Mouse (Mus musculus): ENCODE results near the gene Ptprs.

The Ptprs gene

GRCm38 (mm10) chr17:56468380-56468779 lies 7.9 kb downstream of the Ptprs start:
- peak; percentile 49 for DNase-seq (ENCODE audit: low read depth, low spot score)

DNA sequence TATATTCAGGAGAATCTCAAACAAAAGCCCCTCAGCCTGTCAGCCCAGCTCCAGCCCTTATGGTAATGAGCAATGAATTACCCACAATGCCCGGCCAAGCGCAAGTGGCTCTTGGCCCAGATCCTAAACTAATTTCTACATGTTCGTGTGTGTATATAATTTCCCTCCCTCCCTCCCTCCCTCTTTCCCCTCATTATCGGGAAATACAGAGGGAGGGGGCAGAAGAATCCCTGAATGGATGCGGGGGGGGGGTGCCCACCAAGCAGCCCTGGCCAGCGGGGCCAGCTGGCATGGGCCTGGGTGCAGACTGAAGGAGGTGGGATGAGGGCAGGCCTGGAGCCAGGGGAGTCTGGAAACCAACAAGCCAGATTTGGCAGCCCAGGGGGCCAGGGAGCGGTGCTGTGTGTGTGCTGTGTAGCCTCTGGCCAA lies 8.8 kb downstream of the Ptprs start:
- DNase-seq (ENCODE audit: low read depth, low spot score): no peak

- DNase-seq (ENCODE audit: low read depth, low spot score): no peak
Measured at GRCm38 (mm10) chr17:56466747-56467146, 9.5 kb downstream of the Ptprs start.

- DNase-seq (ENCODE audit: low read depth, low spot score): no peak
Measured at GRCm38 (mm10) chr17:56464817-56465216, 11.5 kb downstream of the Ptprs start.

GRCm38 (mm10) chr17:56464345-56464744 lies 11.9 kb downstream of the Ptprs start:
- DNase-seq (ENCODE audit: low read depth, low spot score): no peak

GRCm38 (mm10) chr17:56463500-56463899 lies 12.8 kb downstream of the Ptprs start:
- DNase-seq (ENCODE audit: low read depth, low spot score): no peak

- no peak for DNase-seq (ENCODE audit: low read depth, low spot score)
Measured at GRCm38 (mm10) chr17:56462835-56463455, 13.3 kb downstream of the Ptprs start.

DNA sequence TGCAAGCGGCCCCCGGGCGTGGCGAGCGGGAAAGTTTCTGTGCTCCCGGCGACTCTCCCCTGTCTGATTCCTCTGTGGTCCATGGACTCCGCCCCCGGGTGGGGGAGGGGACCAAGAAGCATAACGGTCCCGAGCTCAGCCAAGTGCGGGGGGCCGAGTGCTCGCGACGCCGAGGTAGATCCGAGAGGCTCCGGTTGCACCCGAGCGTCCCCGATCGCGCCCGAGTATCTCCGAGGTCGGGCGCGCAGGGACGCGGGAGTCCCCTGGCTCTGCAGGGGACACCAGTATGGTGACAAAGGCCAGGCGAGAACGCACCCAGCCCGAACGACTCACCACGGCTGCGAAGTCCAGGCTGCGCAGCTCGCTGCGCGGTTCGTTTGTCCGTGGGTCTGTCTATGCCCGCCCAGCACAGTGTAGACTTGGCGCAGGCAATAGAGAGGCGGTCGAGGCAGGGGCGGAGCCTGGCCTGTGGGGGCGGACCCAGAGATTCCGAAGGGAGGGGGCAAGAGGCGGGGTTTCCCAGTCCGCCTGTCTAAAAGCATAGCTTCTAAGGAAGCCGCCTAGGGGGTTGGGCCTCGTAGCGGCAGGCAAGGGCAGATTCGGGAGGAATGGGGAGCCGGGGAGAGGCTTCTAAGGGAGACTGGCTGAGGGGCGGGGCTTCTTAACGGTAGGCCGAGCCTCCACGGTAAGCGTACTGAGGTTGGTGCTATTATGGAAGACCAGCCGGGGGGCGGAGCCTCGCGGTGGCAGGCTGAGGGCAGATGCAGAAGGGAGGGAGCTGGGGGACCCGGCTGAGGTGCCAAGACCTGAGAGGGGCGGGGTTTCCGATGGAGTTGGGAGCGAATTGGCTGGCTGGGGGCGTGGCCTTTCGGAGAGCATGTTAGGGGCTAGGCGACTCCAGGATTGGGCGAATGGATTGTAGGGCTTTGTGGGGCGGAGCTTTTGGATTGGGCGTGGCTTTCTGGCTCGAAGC lies 14.2 kb downstream of the Ptprs start:
- peak; percentile 100 for DNase-seq (ENCODE audit: low read depth, low spot score)

GRCm38 (mm10) chr17:56460876-56461275 lies 15.4 kb downstream of the Ptprs start:
- DNase-seq (ENCODE audit: low read depth, low spot score): no peak

- DNase-seq (ENCODE audit: low read depth, low spot score): peak; percentile 33
Measured at GRCm38 (mm10) chr17:56457442-56457841, 18.8 kb downstream of the Ptprs start.

DNA sequence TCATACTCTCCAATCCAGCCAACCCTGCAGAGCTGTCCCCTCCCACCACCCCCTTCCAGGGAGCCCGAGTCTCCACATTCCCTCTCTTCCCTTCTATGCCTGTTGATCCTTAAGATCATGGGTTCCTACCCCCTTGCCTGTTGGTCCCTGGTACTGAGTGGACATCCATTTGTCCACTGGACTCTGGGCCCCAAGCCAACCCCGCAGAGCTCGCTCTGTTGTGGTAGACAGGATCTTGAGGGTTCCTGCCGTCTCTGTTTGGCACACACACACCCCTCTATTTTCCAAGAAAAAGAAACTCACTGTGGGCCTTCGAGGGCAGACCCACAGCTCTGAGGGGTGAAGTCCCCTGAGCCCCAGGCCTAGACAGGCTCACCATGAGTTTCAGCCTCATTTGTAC lies 19.9 kb downstream of the Ptprs start:
- no peak for DNase-seq (ENCODE audit: low read depth, low spot score)

- no peak for DNase-seq (ENCODE audit: low read depth, low spot score)
Measured at GRCm38 (mm10) chr17:56453689-56454088, 22.6 kb downstream of the Ptprs start.

GRCm38 (mm10) chr17:56453251-56453650 lies 23.0 kb downstream of the Ptprs start:
- no peak for DNase-seq (ENCODE audit: low read depth, low spot score)

- no peak for DNase-seq (ENCODE audit: low read depth, low spot score)
Measured at GRCm38 (mm10) chr17:56447716-56448115, 28.6 kb downstream of the Ptprs start.

GRCm38 (mm10) chr17:56445397-56445796 lies 30.9 kb downstream of the Ptprs start:
- DNase-seq (ENCODE audit: low read depth, low spot score): peak; percentile 64

DNA sequence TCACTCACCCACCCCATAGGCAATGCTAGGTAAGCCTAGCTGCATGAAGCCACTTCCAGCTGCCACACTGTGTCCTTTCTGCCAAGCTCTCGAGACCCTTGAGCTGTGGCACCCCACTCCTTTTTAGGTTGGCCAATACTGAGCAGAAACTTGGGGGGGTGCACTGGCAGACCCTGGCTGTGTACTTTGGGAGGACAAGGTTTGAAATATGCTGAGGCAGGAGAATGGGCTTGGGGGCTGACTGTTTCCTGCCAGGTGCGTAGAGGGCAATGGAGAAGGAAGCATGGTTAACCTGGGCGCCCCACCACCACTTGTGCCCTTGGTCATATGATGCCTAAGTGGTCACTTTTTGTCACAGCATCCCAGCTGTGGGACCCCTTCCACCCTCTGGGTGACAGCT lies 31.5 kb downstream of the Ptprs start:
- DNase-seq (ENCODE audit: low read depth, low spot score): no peak

DNA sequence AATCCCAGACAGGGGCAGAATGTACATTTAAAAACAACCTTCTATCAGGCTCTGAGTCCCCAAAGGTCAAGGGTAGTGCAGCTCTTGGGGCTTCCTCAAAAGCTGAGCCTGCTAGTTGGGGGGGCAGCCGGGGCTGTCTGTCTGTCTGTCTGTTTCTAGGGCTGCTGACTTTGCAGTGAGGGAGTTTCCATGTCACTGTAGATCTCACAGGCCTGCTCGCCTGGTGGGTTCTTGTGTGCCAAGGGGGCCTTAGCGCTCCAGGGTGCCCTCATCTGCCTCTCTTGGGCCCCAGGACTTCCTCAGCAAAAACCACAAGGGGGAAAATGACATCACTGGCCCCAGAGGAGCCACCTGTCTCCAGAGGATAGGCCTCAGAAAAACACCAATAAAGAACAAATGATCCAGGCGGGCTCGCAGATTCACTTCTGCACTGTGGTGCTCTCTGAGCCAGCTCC lies 32.9 kb downstream of the Ptprs start:
- no peak for DNase-seq (ENCODE audit: low read depth, low spot score)

DNA sequence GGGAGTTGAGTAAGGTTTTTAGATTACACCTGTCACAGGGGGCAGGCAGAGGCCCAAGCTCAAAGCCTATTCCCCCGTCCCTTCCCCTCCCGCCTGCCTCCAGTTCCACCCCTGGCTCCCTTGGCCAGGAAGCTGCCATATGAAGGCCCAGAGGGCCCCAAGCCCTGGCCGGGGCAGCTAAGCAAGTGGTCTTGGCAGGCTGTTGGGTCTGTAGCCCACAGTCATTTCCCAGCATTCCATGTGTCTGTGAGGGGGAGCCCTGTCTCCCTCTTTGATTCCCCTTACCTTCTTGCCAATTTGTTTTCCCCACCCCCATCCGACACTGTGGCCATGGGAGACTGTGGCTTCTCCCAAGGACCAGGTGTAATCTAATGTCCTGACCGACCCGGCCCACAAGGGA lies 34.0 kb downstream of the Ptprs start:
- no peak for DNase-seq (ENCODE audit: low read depth, low spot score)

DNA sequence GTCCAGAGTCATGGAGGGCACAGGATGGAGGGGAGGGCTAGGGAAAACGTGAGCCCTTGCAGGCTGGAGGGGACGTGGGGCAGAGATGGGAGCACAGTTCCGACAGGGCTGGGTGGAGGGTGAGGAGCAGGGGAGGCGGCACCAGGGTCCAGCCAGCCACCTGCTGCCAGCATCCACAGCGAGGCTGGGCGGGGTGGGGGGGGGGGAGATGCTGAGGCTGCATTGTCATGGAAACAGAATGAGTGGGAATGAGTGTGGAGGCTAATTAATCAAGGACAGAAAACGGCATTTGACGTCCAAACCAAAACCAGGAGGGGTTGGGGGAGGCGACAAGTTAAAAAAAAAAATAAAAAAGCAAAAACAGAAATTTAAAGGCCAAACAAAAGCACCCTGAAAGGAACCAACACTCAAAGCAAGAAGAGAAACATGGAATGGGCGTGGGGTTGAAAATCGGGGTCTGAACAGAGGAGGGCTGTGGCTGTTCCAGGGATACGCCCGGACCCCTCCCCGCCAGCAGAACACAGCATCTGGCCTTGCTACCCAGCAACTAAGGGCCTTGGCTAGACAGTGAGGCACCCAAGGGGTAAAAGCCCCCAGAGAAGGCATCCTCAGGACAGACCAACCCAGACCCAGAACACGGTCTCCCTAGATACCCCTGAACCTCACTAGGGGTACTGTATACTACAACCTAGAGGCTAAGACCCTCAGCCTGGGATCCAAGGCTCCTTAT lies 36.4 kb downstream of the Ptprs start:
- no peak for DNase-seq (ENCODE audit: low read depth, low spot score)

GRCm38 (mm10) chr17:56431582-56431981 lies 44.7 kb downstream of the Ptprs start:
- no peak for DNase-seq (ENCODE audit: low read depth, low spot score)

GRCm38 (mm10) chr17:56427857-56428256 lies 48.4 kb downstream of the Ptprs start:
- DNase-seq (ENCODE audit: low read depth, low spot score): no peak

GRCm38 (mm10) chr17:56425941-56426340 lies 50.3 kb downstream of the Ptprs start:
- no peak for DNase-seq (ENCODE audit: low read depth, low spot score)
